Mouse (Mus musculus) left cerebral cortex, adult 9 months (tissue): ENCODE measurements around the gene Sec31b.

Experiments
- DNase-seq, 2 experiments: peaks; one replicate each; pipeline ENCODE4 v3.0.0; 2022; ENCODE audit warnings: low spot score in 2 of 2

The Sec31b gene

GRCm38 (mm10) chr19:44535376-44535775, 10.3 kb downstream of the Sec31b start:
- no peak for DNase-seq

- no peak for DNase-seq
Observed at GRCm38 (mm10) chr19:44530018-44530417, 15.6 kb downstream of the Sec31b start.

GRCm38 (mm10) chr19:44525551-44526205, 20.0 kb downstream of the Sec31b start:
- DNase-seq = no peak

- no peak for DNase-seq
Observed at GRCm38 (mm10) chr19:44519152-44519551, 26.5 kb downstream of the Sec31b start.

GRCm38 (mm10) chr19:44517996-44518768, 27.5 kb downstream of the Sec31b start:
- DNase-seq = no peak

- no peak for DNase-seq
Observed at GRCm38 (mm10) chr19:44515769-44516168, 29.9 kb downstream of the Sec31b start.

- no peak for DNase-seq
Observed at GRCm38 (mm10) chr19:44514521-44515451, 30.9 kb downstream of the Sec31b start.

- DNase-seq = no peak
Observed at GRCm38 (mm10) chr19:44513921-44514482, 31.7 kb downstream of the Sec31b start.

- DNase-seq = no peak
Observed at GRCm38 (mm10) chr19:44513054-44513833, 32.4 kb downstream of the Sec31b start.

- DNase-seq = no peak
Observed at GRCm38 (mm10) chr19:44512601-44513000, 33.1 kb downstream of the Sec31b start.

GRCm38 (mm10) chr19:44511451-44512231, 34.0 kb downstream of the Sec31b start:
- DNase-seq = no peak

- DNase-seq = peak in 1 of 2 experiments; percentile 8
Observed at GRCm38 (mm10) chr19:44510534-44511175, 35.0 kb downstream of the Sec31b start.

- DNase-seq = no peak
Observed at GRCm38 (mm10) chr19:44502741-44503140, 42.9 kb downstream of the Sec31b start.

GRCm38 (mm10) chr19:44501925-44502324, 43.7 kb downstream of the Sec31b start:
- no peak for DNase-seq

- DNase-seq = no peak
Observed at GRCm38 (mm10) chr19:44500240-44500639, 45.4 kb downstream of the Sec31b start.

GRCm38 (mm10) chr19:44498936-44499335, 46.7 kb downstream of the Sec31b start:
- DNase-seq = no peak

- no peak for DNase-seq
Observed at GRCm38 (mm10) chr19:44496941-44497340, 48.7 kb downstream of the Sec31b start.

- DNase-seq = no peak
Observed at GRCm38 (mm10) chr19:44496511-44496910, 49.2 kb downstream of the Sec31b start.

- no peak for DNase-seq
Observed at GRCm38 (mm10) chr19:44493128-44493527, 52.5 kb downstream of the Sec31b start, which contains the start of gene Wnt8b. Gene Wnt8b (plus strand): TSS chr19:44493472.

- DNase-seq = no peak
Observed at GRCm38 (mm10) chr19:44487266-44487665, 58.4 kb downstream of the Sec31b start.
